Mouse (Mus musculus): ENCODE data around the gene Gm10681. TPM values are rescaled to one million over a fixed set of nuclear protein-coding genes. Genes with fewer than 3 reads are reported as not detected.
"Not testable (repeated sequence)": the region's sequence is repeated elsewhere in the genome, so short reads cannot be mapped to it uniquely, and the experiment has no call there.

Gene Gm10681
- total RNA-seq (2015; ENCODE audit: low replicate concordance): not detected in 2 replicates
- total RNA-seq (2017; ENCODE audit: low replicate concordance): not detected in 2 replicates

DNA sequence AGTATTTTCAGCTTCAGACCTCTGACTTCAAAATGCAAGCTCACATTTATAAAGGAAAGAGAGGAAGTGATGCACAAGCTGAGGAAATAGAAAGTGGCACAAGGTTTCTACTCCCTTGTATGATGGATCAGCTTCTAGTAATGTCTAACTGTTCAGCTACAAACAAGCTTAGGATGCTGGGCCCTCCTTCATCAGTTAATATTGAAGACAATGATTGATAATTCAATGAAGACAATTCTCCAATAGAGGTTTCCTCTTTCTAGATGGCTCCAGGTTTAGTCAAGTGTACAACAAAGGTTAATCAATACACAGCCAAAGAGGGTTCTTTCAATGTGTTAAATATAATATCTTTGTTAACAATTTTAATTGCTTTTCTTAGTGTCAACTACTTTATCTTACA is at the start of gene Gm10681:
Gene Gm10681 (minus strand): TSS at position 101 of the 400 bp plus-strand sequence.
- ATAC-seq (replicated peaks; ENCODE audit: low FRiP score, poor library complexity, severe bottlenecking): no peak

DNA sequence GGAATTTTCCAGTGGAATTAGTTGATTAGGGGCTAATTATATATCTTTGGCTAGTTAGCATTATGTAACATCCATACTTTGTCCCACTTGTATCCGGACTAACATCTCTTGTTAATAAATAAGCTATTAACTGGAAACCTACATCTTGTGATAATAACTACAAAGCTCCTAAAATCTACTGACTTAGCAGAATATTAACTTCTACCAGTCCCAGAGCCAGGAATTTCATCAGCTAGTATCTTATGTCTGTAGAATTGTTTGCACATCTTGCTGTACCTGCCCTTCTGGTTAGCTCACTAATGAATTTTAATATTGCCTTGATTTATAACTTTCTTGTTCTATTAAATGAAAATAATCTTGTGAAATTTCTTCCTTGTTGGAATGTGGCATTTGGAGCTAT is 46.5 kb upstream of the Gm10681 start:
- no peak for ATAC-seq (replicated peaks; ENCODE audit: low FRiP score, poor library complexity, severe bottlenecking)

DNA sequence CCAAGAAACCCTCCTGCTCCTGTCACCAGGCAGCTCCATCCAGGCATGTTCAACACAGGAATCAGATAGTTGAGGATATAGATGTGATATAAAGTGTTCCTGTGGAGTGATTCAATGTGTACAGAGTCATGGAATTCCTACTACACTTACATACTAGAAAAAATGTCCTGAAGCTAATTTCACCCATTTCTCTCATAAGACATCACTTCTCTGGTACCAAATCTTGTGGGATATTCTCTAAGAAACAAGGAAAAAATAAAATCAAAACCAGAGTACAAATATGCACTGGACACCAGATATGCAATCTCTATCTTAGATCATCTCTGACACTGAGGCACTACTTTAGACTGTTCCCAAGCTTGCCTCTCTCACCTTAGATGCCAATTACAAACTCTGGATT is 41.5 kb upstream of the Gm10681 start, which contains the start of gene Hsd3b5:
Gene Hsd3b5 (minus strand): TSS at position 101 of the 400 bp plus-strand sequence.
- no peak for ATAC-seq (replicated peaks; ENCODE audit: low FRiP score, poor library complexity, severe bottlenecking)

DNA sequence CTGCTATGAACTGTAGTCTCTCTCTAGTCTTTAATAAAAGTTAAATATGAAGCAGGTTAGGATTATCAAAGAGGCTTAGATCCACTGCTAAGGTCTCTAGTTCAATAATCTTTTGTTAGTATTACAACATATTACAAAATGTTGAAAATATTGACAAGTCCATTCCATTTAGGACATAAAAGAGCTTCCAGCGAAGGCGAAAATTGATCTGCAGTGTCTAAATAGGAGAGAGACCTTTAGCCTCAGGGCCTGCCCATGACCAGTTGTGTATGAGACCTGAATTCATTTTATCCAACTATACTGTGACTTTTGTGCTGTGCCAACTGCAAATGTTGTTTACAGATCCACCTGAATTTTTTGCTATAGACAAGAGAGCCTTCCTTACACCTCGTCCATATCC is 41.0 kb upstream of the Gm10681 start:
- ATAC-seq (replicated peaks; ENCODE audit: low FRiP score, poor library complexity, severe bottlenecking): no peak

DNA sequence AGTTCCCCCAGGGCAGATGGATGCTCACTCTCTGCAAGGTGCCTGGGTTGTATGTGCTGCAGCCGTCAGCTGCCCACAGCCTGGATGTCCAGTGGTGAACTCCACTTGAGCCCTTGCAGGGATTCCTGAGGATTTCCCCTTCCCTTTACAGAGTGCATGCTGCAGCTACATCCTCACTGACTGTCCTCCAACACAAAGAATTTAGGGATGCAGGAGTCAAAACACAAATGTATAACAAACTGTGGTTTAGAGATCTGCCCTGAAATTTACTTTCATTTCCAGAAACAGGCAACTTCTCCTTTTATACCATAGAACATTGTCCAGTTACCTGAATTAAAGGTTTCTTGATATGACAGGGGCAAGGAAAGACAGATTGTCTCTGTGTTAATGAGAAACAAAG is 28.2 kb upstream of the Gm10681 start:
- ATAC-seq (replicated peaks; ENCODE audit: low FRiP score, poor library complexity, severe bottlenecking): not testable (repeated sequence)

DNA sequence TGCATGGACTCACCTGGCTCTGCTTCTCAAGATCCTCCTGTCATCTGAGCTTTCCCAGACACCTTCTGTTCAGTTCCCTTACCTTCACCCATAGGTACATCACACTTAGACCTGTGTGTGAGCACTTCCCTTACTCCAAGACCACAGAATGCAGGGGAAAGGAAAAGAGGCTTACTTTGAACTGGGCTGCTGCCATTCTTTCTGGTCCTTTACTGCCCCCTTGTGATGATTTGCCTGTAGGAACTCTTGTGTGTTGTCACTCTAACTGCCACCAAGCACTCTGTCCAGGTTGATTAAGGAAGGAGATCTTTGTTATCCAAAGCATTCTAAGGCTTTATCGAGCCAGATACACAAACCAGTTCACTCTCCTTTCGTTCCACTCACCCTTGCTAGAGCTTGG is 27.6 kb upstream of the Gm10681 start:
- ATAC-seq (replicated peaks; ENCODE audit: low FRiP score, poor library complexity, severe bottlenecking): not testable (repeated sequence)

DNA sequence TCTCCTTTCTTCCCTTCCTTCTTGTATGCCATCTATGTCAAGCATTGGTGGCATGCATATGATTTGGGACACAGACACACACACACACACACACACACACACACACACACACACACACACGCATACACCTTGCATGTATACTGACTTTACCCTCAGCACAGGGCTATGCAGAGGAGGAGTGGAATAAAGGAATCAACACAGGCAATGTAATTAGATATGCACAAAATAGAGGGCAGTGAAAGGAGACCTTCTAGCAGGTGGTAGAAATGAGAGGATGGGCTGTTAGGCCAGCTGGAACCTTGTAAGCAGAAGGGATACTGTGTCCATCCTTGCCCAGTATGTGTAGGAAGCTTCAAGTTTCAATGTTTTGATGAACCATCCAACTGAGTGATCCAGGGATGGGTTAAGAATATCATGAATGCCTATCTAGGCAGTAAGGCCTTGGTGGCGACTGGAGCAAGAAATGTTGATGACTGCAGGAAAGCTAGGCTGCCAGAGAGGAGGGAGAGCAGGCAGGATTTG is 25.9 kb upstream of the Gm10681 start:
- not testable (repeated sequence) for ATAC-seq (replicated peaks; ENCODE audit: low FRiP score, poor library complexity, severe bottlenecking)

DNA sequence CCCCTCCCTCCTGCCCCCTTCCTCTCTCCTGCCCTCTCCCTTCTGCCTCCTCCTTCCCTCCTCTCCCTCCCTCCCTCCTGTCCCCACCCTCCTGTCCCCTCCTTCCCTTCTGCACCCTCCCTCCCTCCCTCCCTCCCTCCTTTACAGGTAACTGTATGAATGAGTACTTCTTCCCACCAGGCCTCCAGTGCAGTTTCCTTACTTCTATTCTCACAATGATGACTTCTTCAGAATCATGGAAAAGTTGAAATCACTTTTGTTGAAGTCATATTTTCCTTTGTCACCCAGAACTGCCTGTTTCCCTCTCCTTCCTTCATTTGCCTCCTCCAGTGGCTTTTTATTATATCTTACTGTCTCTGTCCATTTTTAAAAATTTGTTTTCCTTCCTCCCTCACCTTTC is 25.4 kb upstream of the Gm10681 start:
- no peak for ATAC-seq (replicated peaks; ENCODE audit: low FRiP score, poor library complexity, severe bottlenecking)

DNA sequence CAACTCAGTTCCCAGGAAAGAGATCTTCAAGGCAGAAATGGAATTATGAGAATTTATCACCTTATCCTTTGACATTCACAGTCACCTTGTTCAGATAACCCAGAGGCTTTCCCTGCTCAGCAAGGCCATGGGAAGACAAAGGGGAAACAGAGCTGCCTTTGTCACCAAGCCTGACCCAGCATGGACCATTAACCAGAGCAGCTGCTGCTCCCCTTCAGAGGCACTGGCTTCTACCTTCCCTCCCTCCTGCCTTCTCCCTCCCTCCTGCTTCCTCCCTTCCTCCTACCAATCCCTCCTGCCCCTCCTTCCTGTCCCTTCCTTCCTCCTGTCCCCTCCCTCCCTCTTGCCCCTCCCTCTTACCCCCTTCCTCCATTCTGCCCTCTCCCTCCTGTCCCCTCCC is 24.9 kb upstream of the Gm10681 start:
- ATAC-seq (replicated peaks; ENCODE audit: low FRiP score, poor library complexity, severe bottlenecking): not testable (repeated sequence)

DNA sequence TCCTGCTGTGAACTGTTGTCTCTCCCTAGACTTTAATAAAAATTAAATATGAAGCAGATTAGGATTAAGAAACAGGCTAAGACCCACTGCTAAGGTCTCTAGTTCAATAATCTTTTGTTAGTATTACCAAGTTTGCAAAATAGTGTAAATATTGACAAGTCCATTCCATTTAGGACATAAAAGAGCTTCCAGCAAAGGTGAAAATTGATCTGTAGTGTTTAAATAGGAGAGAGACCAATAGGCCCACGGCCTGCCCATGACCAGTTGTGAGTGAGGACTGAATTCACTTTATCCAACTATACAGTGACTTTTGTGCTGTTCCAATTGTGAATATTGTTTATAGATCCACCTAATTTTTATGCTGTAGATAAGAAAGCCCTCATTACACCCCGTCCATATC is 886 bp downstream of the Gm10681 start:
- no peak for ATAC-seq (replicated peaks; ENCODE audit: low FRiP score, poor library complexity, severe bottlenecking)

DNA sequence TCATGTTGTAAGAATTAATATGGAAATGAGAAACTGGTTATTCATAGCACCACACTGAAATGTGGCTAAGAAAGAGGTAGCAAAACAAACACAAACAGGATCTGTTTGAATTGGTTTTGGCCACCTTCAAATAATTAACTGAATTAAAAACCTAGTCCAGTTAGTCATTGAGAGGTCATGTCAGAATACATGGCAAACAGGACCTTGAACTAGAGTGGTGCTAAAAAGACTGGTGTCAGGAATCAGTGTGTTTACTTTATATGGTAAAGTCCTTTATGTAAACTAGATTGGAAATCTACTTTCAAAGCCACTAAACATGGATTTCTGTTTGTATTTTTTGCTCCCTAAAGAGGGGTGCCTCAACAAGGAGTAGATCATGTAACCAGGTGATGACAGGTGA is 6.0 kb downstream of the Gm10681 start:
- not testable (repeated sequence) for ATAC-seq (replicated peaks; ENCODE audit: low FRiP score, poor library complexity, severe bottlenecking)

DNA sequence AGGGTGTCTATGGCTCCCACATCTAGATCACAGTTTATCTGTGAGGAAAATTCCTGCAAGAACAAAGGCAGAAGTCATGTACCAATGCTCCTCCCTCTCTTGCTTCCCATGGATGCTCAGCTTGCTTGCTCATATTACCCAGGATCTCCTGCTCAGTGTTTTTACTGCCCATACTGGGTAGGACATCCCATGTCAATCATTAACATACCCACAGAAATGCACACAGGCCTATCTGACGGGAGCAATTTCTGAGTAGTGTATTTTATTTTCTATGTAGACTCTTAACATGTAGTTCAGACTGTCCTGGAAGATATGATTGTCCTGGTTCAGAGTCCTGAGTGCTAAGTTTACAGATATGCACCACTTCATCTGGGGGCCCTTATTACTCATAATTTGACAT is 6.4 kb downstream of the Gm10681 start:
- ATAC-seq (replicated peaks; ENCODE audit: low FRiP score, poor library complexity, severe bottlenecking): not testable (repeated sequence)

DNA sequence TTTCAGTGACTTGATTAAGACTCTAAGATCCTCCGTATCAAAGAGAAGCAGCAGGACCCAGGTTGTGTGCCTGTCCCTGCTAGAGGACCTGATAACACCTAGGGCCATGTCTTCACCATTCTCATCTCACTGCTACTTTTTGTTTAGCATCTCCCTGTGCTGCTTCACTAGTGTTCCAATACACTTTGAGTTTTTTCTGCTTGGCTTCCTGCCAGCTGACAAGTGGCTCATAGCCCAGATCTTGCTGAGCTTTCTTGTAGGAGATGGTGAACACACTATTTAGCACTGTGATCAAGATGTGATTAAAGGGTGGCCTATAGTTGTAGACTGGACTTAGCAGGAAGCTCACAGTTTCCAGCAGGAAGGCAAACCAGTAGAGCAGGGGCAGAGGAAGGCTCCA is 7.6 kb downstream of the Gm10681 start:
- not testable (repeated sequence) for ATAC-seq (replicated peaks; ENCODE audit: low FRiP score, poor library complexity, severe bottlenecking)

DNA sequence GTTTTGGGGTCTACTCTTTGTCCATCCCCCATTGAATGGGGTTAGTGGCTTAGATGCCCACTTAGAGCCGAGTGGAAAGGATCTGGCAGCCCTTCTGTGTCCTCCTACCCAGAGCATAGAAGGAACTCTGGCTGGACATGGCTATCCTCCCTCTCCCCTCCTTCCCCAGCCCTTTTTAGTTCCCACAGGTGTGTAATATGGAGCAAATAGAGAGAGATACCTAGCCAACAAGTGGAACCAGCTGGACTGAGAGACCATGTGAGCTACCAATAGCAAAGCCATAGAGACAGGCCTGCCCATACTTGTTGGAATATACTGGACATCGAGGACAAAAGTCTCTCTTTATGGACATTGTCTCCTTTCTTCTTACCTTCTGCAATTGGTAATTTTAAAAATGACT is 20.9 kb downstream of the Gm10681 start:
- not testable (repeated sequence) for ATAC-seq (replicated peaks; ENCODE audit: low FRiP score, poor library complexity, severe bottlenecking)

DNA sequence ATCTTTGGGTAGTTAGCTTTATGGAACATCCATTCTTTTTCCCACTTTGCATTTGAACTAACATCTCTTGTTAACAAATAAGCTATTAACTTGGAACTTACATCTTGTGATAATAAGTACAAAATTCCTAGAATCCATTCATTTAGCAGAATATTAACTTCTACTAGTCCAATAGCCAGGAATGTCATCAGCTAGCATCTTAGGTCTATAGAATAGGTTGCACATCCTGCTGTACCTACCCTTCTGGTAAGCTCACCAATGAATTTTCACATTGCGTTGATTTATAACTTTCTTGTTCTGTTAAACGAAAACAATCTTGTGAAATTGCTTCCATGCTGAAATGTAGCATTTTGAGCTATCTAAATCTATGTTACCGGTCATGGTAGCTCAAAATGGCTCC is 23.7 kb downstream of the Gm10681 start:
- ATAC-seq (replicated peaks; ENCODE audit: low FRiP score, poor library complexity, severe bottlenecking): not testable (repeated sequence)

DNA sequence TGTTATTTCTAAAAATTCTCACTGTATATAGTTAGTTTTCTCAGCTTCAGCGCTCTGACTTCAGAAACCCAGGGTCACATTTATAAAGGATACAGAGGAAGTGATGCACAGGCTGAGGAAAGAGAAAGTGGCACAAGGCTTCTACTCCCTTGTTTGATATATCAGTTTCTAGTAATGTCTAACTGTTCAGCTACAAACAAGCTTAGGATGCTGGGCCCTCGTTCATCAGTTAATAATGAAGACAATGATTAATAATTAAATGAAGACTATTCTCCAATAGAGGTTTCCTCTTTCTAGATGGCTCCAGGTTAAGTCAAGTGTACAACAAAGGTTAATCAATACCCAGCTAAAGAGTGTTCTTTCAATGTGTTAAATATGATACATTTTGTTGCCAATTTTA is 24.8 kb downstream of the Gm10681 start:
- not testable (repeated sequence) for ATAC-seq (replicated peaks; ENCODE audit: low FRiP score, poor library complexity, severe bottlenecking)

DNA sequence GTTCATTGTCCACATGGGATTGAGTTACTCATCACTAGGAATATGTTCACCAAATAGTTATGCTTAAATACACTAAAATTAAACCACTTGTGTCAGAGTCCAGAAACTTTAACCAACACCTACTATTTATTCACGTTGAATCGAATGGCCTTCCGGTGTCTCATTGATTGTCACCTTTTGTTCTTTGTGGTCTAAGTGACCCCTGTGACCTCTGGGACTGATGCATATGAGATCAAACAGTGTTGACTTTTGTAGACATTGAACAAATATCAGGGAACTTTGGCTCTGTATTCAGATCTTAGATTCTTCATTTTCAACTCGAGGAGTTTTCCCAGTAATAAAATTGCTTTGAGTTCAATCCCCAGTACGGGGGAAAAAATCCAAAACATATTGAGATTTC is 27.9 kb downstream of the Gm10681 start:
- ATAC-seq (replicated peaks; ENCODE audit: low FRiP score, poor library complexity, severe bottlenecking): not testable (repeated sequence)

DNA sequence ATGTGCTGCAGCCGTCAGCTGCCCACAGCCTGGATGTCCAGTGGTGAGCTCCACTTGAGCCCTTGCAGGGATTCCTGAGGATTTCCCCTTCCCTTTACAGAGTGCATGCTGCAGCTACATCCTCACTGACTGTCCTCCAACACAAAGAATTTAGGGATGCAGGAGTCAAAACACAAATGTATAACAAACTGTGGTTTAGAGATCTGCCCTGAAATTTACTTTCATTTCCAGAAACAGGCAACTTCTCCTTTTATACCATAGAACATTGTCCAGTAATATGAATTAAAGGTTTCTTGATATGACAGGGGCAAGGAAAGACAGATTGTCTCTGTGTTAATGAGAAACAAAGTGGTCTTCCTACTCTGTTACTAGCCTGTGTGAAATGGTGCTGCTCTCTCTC is 37.8 kb downstream of the Gm10681 start:
- ATAC-seq (replicated peaks; ENCODE audit: low FRiP score, poor library complexity, severe bottlenecking): not testable (repeated sequence)

DNA sequence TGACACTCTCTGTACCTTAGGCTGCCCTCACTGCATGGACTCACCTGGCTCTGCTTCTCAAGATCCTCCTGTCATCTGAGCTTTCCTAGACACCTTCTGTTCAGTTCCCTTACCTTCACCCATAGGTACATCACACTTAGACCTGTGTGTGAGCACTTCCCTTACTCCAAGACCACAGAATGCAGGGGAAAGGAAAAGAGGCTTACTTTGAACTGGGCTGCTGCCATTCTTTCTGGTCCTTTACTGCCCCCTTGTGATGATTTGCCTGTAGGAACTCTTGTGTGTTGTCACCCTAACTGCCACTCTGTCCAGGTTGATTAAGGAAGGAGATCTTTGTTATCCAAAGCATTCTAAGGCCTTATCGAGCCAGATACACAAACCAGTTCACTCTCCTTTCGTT is 38.4 kb downstream of the Gm10681 start:
- not testable (repeated sequence) for ATAC-seq (replicated peaks; ENCODE audit: low FRiP score, poor library complexity, severe bottlenecking)

DNA sequence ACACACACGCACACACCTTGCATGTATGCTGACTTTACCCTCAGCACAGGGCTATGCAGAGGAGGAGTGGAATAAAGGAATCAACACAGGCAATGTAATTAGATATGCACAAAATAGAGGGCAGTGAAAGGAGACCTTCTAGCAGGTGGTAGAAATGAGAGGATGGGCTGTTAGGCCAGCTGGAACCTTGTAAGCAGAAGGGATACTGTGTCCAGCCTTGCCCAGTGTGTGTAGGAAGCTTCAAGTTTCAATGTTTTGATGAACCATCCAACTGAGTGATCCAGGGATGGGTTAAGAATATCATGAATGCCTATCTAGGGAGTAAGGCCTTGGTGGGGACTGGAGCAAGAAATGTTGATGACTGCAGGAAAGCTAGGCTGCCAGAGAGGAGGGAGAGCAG is 40.1 kb downstream of the Gm10681 start:
- 0 out of 2 replicates have a peak, but pooled peaks have one; percentile 6 for ATAC-seq (replicated peaks; ENCODE audit: low FRiP score, poor library complexity, severe bottlenecking)

DNA sequence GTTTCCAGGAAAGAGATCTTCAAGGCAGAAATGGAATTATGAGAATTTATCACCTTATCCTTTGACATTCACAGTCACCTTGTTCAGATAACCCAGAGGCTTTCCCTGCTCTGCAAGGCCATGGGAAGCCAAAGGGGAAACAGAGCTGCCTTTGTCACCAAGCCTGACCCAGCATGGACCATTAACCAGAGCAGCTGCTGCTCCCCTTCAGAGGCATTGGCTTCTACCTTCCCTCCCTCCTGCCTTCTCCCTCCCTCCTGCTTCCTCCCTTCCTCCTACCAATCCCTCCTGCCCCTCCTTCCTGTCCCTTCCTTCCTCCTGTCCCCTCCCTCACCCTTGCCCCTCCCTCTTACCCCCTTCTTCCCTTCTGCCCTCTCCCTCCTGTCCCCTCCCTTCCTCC is 41.0 kb downstream of the Gm10681 start:
- not testable (repeated sequence) for ATAC-seq (replicated peaks; ENCODE audit: low FRiP score, poor library complexity, severe bottlenecking)

DNA sequence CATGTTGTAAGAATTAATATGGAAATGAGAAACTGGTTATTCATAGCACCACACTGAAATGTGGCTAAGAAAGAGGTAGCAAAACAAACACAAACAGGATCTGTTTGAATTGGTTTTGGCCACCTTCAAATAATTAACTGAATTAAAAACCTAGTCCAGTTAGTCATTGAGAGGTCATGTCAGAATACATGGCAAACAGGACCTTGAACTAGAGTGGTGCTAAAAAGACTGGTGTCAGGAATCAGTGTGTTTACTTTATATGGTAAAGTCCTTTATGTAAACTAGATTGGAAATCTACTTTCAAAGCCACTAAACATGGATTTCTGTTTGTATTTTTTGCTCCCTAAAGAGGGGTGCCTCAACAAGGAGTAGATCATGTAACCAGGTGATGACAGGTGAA is 63.6 kb downstream of the Gm10681 start:
- not testable (repeated sequence) for ATAC-seq (replicated peaks; ENCODE audit: low FRiP score, poor library complexity, severe bottlenecking)

Measured in erythroid progenitor cell, adult 5-6 weeks (primary cell).